Mouse (Mus musculus) CH12.LX (cell line): ENCODE measurements around the gene 9130213A22Rik. TPM values are rescaled to one million over a fixed set of nuclear protein-coding genes. Genes with fewer than 3 reads are reported as not detected.

Experiments used
- DNase-seq: peaks from one replicate; pipeline ENCODE4 v3.0.0-alpha.2; 2013; ENCODE audit errors: extremely low read depth
- H3K27ac ChIP-seq: 2 replicates; pipeline ENCODE4 v1.5.1; 2012; ENCODE audit warnings: low read depth, mild to moderate bottlenecking, control low read depth, moderate library complexity; ENCODE audit not compliant: insufficient read depth
- H3K27me3 ChIP-seq: replicated peaks from 2 replicates; pipeline ENCODE3; 2012; ENCODE audit warnings: inconsistent platforms
- H3K36me3 ChIP-seq, 2 experiments: replicated peaks in 1 of 2; 2 replicates each; pipeline versions ENCODE3 to v1.6.1; 2012; ENCODE audit warnings: inconsistent platforms in 1 of 2, low read length in 1 of 2, mild to moderate bottlenecking in 1 of 2, mixed read lengths in 1 of 2, moderate library complexity in 1 of 2; ENCODE audit not compliant: control insufficient read depth in 1 of 2, insufficient read depth in 1 of 2
- H3K4me1 ChIP-seq, 2 experiments: 2 replicates each; pipeline ENCODE4 v1.6.1; 2012; ENCODE audit warnings: inconsistent platforms in 1 of 2, moderate library complexity in 1 of 2; ENCODE audit not compliant: insufficient read depth in 2 of 2, control insufficient read depth in 1 of 2
- H3K4me2 ChIP-seq: 2 replicates; pipeline ENCODE4 v1.6.1; 2012; ENCODE audit warnings: low read depth, mild to moderate bottlenecking, control low read depth; ENCODE audit not compliant: poor library complexity, insufficient read depth, severe bottlenecking
- H3K4me3 ChIP-seq, 3 experiments: fragments of 150-350 bp in 1 of 3; sonication (generic) in 1 of 3; replicated peaks in 1 of 3; 2 replicates each; pipeline versions ENCODE3 to v1.5.1; 2011 to 2012; ENCODE audit warnings: low read depth in 2 of 3, low read length in 2 of 3, mild to moderate bottlenecking in 2 of 3, moderate library complexity in 2 of 3, control low read depth in 1 of 3, improper control_type of control experiment in 1 of 3, inconsistent platforms in 1 of 3, mixed read lengths in 1 of 3; ENCODE audit not compliant: poor library complexity in 1 of 3
- H3K79me2 ChIP-seq: replicated peaks from 2 replicates; pipeline ENCODE4 v1.6.1; 2012; ENCODE audit warnings: mild to moderate bottlenecking, moderate library complexity; ENCODE audit not compliant: control insufficient read depth, poor library complexity, insufficient read depth, severe bottlenecking; ENCODE audit errors: extremely low read depth
- H3K9ac ChIP-seq: 2 replicates; pipeline ENCODE4 v1.6.1; 2012; ENCODE audit warnings: low read depth, mild to moderate bottlenecking, control low read depth, moderate library complexity; ENCODE audit not compliant: insufficient read depth
- H3K9me3 ChIP-seq: replicated peaks from 2 replicates; pipeline ENCODE3; 2012; ENCODE audit warnings: low read length, inconsistent platforms, mixed read lengths
- CHD2 ChIP-seq: IDR thresholded peaks from 2 replicates; pipeline ENCODE4 v1.6.1; 2011; ENCODE audit warnings: low read length, improper control_type of control experiment
- CTCF ChIP-seq, 2 experiments: IDR thresholded peaks in 1 of 2; conservative IDR thresholded peaks in 1 of 2; 2 replicates each; pipeline ENCODE4 v1.5.1; 2011 to 2012; ENCODE audit warnings: low read depth in 2 of 2, low read length in 2 of 2, improper control_type of control experiment in 1 of 2, inconsistent platforms in 1 of 2, mild to moderate bottlenecking in 1 of 2, moderate library complexity in 1 of 2
- ELF1 ChIP-seq: IDR thresholded peaks from 2 replicates; pipeline ENCODE4 v1.6.1; 2014; ENCODE audit warnings: low read depth, mild to moderate bottlenecking, inconsistent platforms, low read length, improper control_type of control experiment
- JUND ChIP-seq: conservative IDR thresholded peaks from 2 replicates; pipeline ENCODE4 v1.6.1; 2011; ENCODE audit warnings: low read depth, low read length, improper control_type of control experiment
- KAT2A ChIP-seq: IDR thresholded peaks from 2 replicates; pipeline ENCODE4 v1.6.1; 2012; ENCODE audit warnings: low read length, improper control_type of control experiment, inconsistent platforms; ENCODE audit not compliant: insufficient replicate concordance
- MAX ChIP-seq: IDR thresholded peaks from 2 replicates; pipeline ENCODE4 v1.6.1; 2011; ENCODE audit warnings: low read length, improper control_type of control experiment
- MXI1 ChIP-seq: IDR thresholded peaks from 2 replicates; pipeline ENCODE4 v1.6.1; 2011; ENCODE audit warnings: mild to moderate bottlenecking, low read depth, low read length, improper control_type of control experiment
- MYC ChIP-seq: IDR thresholded peaks from 2 replicates; pipeline ENCODE4 v1.6.1; 2011; ENCODE audit warnings: low read depth, mild to moderate bottlenecking, improper control_type of control experiment, low read length
- POLR2A ChIP-seq: IDR thresholded peaks from 2 replicates; pipeline ENCODE4 v1.6.1; 2011; ENCODE audit warnings: low read depth, mild to moderate bottlenecking, improper control_type of control experiment, low read length
- POLR2AphosphoS2 ChIP-seq: IDR thresholded peaks from 2 replicates; pipeline ENCODE4 v1.6.1; 2011; ENCODE audit warnings: low read depth, low read length, improper control_type of control experiment
- SMC3 ChIP-seq: IDR thresholded peaks from 2 replicates; pipeline ENCODE4 v1.6.1; 2011; ENCODE audit warnings: low read depth, low read length, improper control_type of control experiment
- TCF12 ChIP-seq: IDR thresholded peaks from 2 replicates; pipeline ENCODE4 v1.6.1; 2014; ENCODE audit warnings: low read depth, mild to moderate bottlenecking, inconsistent platforms, low read length, improper control_type of control experiment
- USF1 ChIP-seq: IDR thresholded peaks from 2 replicates; pipeline ENCODE4 v1.6.1; 2014; ENCODE audit warnings: low read depth, mild to moderate bottlenecking, inconsistent platforms, low read length, improper control_type of control experiment
- dilution Hi-C: fragments of 300-500 bp; cut with MboI; formaldehyde crosslinking; loops from 2 replicates; pipeline ENCODE4 v1.14.3; 2020; ENCODE audit warnings: low sequenced_read_pairs; ENCODE audit not compliant: extremely low pct_unique_long_range_greater_than_20kb, extremely low pct_ligation_motif_present
- in situ Hi-C: fragments of 300-500 bp; cut with MboI; formaldehyde crosslinking; loops from 3 replicates; pipeline ENCODE4 v1.14.3; 2019; ENCODE audit warnings: low sequenced_read_pairs, low pct_ligation_motif_present, low pct_unique_long_range_greater_than_20kb, mixed read lengths
- polyA plus RNA-seq: library from polyadenylated mRNA; unstranded; fragments of >175 nt; gene quantifications from 2 replicates; pipeline ENCODE4 v1.2.1, GENCODE M21; 2012; ENCODE audit warnings: low read depth; ENCODE audit not compliant: insufficient read length
- total RNA-seq, 2 experiments: library from RNA; depleted of rRNA; stranded (reverse); fragments of 300-350 nt in 1 of 2; fragments of >200 nt in 1 of 2; gene quantifications; 2 replicates each; pipeline ENCODE4 v1.2.3; 2012 to 2014

Gene 9130213A22Rik
- total and polyA plus RNA-seq, 3 experiments = not detected

- no peak overlapping the region for H3K4me3 ChIP-seq
- H3K4me2 ChIP-seq = no peak overlapping the region
- H3K79me2 ChIP-seq = peaks cover 22% of the 10 kb centered on the region
- peaks cover 66 to 69% of the 10 kb centered on the region in 2 experiments for H3K36me3 ChIP-seq
- DNase-seq = no peak
- H3K4me1 ChIP-seq = peaks cover 20 to 33% of the 10 kb centered on the region in 2 experiments
- no peak overlapping the region for H3K27ac ChIP-seq
- H3K9ac ChIP-seq = no peak overlapping the region
- dilution Hi-C loops = no loop called here
- in situ Hi-C loops = no loop called here
- H3K27me3 ChIP-seq = no peaks in the 10 kb centered on the region
- TF ChIP-seq MYC = no peak
- no peak for TF ChIP-seq POLR2AphosphoS2
- TF ChIP-seq POLR2A = 0 out of 2 replicates have a peak, but pooled peaks have one; percentile 9
- no peaks in the 10 kb centered on the region for H3K9me3 ChIP-seq
Measured at GRCm38 (mm10) chr11:69102403-69102725, 20.0 kb downstream of the 9130213A22Rik start.

GRCm38 (mm10) chr11:69101604-69102402 is 20.6 kb downstream of the 9130213A22Rik start:
- in situ Hi-C loops = no loop called here

GRCm38 (mm10) chr11:69100639-69101360 is 21.6 kb downstream of the 9130213A22Rik start:
- dilution Hi-C loops = no loop called here
- in situ Hi-C loops = no loop called here
- no peaks in the 10 kb centered on the region for H3K9me3 ChIP-seq
- DNase-seq = no peak
- no peak for TF ChIP-seq KAT2A
- TF ChIP-seq MYC = peak; percentile 81
- TF ChIP-seq MAX = peak; percentile 85
- TF ChIP-seq CHD2 = no peak; the same call in 1 of the 2 replicates
- no peak for TF ChIP-seq CTCF (conservative IDR thresholded peaks at IDR 0.05 in 1 of 2, IDR thresholded peaks at IDR 0.05 in 1 of 2; ENCODE audit: low read depth in 2 of 2, low read length in 2 of 2)
- TF ChIP-seq MXI1 = peak; percentile 65
- TF ChIP-seq TCF12 = no peak
- peak; percentile 15; the same call in 1 of the 2 replicates for TF ChIP-seq USF1
- no peak for TF ChIP-seq POLR2A
- peaks cover 22% of the 10 kb centered on the region for H3K79me2 ChIP-seq
- peaks cover 51 to 53% of the 10 kb centered on the region in 2 experiments for H3K36me3 ChIP-seq
- peak overlapping the region; percentile 81 for H3K4me2 ChIP-seq
- H3K27ac ChIP-seq = peak overlapping the region; percentile 80
- H3K27me3 ChIP-seq = peaks cover 6% of the 10 kb centered on the region
- H3K4me3 ChIP-seq = peak overlapping the region; percentile 59 to 67 (median 64)
- H3K4me1 ChIP-seq = peaks cover 20 to 49% of the 10 kb centered on the region in 2 experiments
- peak overlapping the region; percentile 69 for H3K9ac ChIP-seq

More at GRCm38 (mm10) chr11:69101604-69102402, 20.6 kb downstream of the 9130213A22Rik start:
- no peak overlapping the region for H3K27ac ChIP-seq
- peaks cover 60 to 63% of the 10 kb centered on the region in 2 experiments for H3K36me3 ChIP-seq
- peaks cover 20 to 39% of the 10 kb centered on the region in 2 experiments for H3K4me1 ChIP-seq
- dilution Hi-C loops = no loop called here
- H3K27me3 ChIP-seq = peaks cover 2% of the 10 kb centered on the region
- H3K79me2 ChIP-seq = peaks cover 22% of the 10 kb centered on the region
- H3K9me3 ChIP-seq = no peaks in the 10 kb centered on the region
- no peak for DNase-seq
- H3K4me3 ChIP-seq = no peak overlapping the region
- TF ChIP-seq ELF1 (no peak), CTCF (conservative IDR thresholded peaks at IDR 0.05 in 1 of 2, IDR thresholded peaks at IDR 0.05 in 1 of 2; ENCODE audit: low read depth in 2 of 2, low read length in 2 of 2) (no peak), SMC3 (no peak), JUND (no peak)
- TF ChIP-seq, all 38 proteins: peak for 0
- H3K4me2 ChIP-seq = no peak overlapping the region
- H3K9ac ChIP-seq = no peak overlapping the region
